Mouse (Mus musculus) forebrain, embryonic 16.5 days (tissue): ENCODE results near the gene Cacnb1. TPM values are rescaled to one million over a fixed set of nuclear protein-coding genes. Genes with fewer than 3 reads are reported as not detected.

Experiments
- ATAC-seq: fragments of 200-750 bp; cut with Nextera tagmentation; 2 replicates; pipeline ENCODE4 v1.8.0; 2017; ENCODE audit warnings: mild to moderate bottlenecking, moderate library complexity
- H3K27ac ChIP-seq: fragments of 300-500 bp; sonication (generic); 2 replicates; pipeline ENCODE4 v1.5.1; 2014; ENCODE audit warnings: low read length, control low read depth
- H3K27me3 ChIP-seq: fragments of 300-500 bp; sonication (generic); replicated peaks from 2 replicates; pipeline ENCODE4 v1.6.1; 2014; ENCODE audit warnings: low read length; ENCODE audit not compliant: control insufficient read depth, insufficient read depth
- H3K36me3 ChIP-seq: fragments of 300-500 bp; sonication (generic); 2 replicates; pipeline ENCODE4 v1.6.1; 2014; ENCODE audit not compliant: control insufficient read depth, insufficient read depth
- H3K4me1 ChIP-seq: fragments of 300-500 bp; sonication (generic); replicated peaks from 2 replicates; pipeline ENCODE4 v1.6.1; 2014; ENCODE audit warnings: low read length; ENCODE audit not compliant: control insufficient read depth, insufficient read depth
- H3K4me2 ChIP-seq: fragments of 300-500 bp; sonication (generic); 2 replicates; pipeline ENCODE4 v1.6.1; 2014; ENCODE audit warnings: mild to moderate bottlenecking, low read length, control low read depth
- H3K4me3 ChIP-seq: fragments of 300-500 bp; sonication (generic); replicated peaks from 2 replicates; pipeline ENCODE4 v1.5.1; 2014; ENCODE audit warnings: mild to moderate bottlenecking, low read length, control low read depth
- H3K9ac ChIP-seq: fragments of 300-500 bp; sonication (generic); replicated peaks from 2 replicates; pipeline ENCODE4 v1.6.1; 2014; ENCODE audit warnings: low read depth, low read length, control low read depth
- H3K9me3 ChIP-seq: fragments of 300-500 bp; sonication (generic); 2 replicates; pipeline ENCODE4 v1.6.1; 2016; ENCODE audit warnings: low read length; ENCODE audit not compliant: control insufficient read depth
- WGBS: fragments of 180-500 bp; shearing (Covaris S2); extraction: QIAGEN DNeasy Blood & Tissue Kit; methylation state at CpG from one replicate; pipeline ENCODE4 v1.1.7; 2014; 5-methylcytosine and 5-hydroxymethylcytosine counted together
- polyA plus RNA-seq: library from polyadenylated mRNA; unstranded; fragments of >200 nt; fragmentation: Nextera tagmentation; extraction: Ambion mirVana; gene quantifications from 2 replicates; pipeline ENCODE4 v1.2.1, GENCODE M21; 2015

Cacnb1 gene
- polyA plus RNA-seq, 1 experiment from 2014 or later, result 52.1 TPM

DNA sequence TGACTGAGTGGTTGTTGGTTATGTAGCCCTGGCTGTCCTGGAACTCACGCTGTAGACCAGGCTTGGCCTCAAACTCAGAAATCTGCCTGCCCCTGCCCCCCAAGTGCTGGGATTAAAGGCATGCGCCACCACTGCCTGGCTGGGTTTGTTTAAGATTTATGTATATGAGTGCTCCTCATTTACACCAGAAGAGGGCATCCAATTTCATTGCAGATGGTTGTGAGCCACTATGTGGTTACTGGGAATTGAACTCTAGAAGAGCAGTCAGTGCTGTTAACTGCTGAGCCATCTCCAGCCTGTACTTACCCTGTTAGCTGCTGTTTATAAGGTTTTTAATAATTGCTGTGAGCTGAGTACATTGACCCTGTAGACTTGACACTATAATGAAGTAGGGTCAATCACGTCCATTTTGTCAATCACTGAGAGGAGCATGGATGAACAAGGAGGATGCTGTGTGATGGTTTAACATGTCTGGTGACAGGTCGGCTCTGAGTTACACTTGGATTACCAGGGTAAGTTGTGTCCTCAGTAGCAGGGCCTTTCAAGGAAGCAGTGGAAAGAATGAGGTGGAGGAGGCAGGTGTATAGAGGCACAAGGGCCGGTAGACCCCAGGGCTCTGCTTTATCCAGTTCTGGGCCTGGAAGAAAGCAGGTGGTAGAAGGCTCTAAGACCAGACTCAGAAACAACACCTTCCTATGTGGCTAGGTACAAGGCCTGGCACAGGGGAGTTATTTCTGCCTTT is 8.0 kb upstream of the Cacnb1 start:
- no peak overlapping the region for H3K4me2 ChIP-seq
- no peak overlapping the region for H3K27ac ChIP-seq
- no peak for ATAC-seq
- peaks cover 24% of the 10 kb centered on the region for H3K4me1 ChIP-seq
- no peak overlapping the region for H3K4me3 ChIP-seq
- H3K27me3 ChIP-seq, result no peaks in the 10 kb centered on the region
- WGBS, result 50% methylated on average over 5 of the region's 5 CpGs
- no peaks in the 10 kb centered on the region for H3K9me3 ChIP-seq
- peaks cover 18% of the 10 kb centered on the region for H3K36me3 ChIP-seq
- no peak overlapping the region for H3K9ac ChIP-seq

DNA sequence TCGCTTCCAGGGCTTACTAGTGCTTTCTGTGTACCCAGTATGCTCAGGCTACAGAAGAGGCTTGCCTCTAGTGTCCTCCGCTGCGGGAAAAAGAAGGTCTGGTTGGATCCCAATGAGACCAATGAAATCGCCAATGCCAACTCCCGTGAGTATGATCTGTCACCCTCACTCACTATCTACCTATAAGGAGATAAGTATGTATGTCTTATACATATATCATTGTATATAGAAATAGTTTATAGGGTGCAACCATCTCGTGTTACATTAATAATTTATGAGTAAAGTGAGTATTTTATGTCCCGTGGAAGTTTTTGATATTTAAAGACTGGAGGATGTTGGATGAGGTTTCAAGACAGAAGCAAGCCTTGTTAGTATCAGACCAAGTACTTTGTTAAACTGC is 5.0 kb upstream of the Cacnb1 start:
- peaks cover 18% of the 10 kb centered on the region for H3K36me3 ChIP-seq
- H3K27me3 ChIP-seq, result no peaks in the 10 kb centered on the region
- peak overlapping the region; percentile 100 for H3K4me2 ChIP-seq
- no peaks in the 10 kb centered on the region for H3K9me3 ChIP-seq
- no peak for ATAC-seq
- peak overlapping the region; percentile 99 for H3K4me3 ChIP-seq
- H3K4me1 ChIP-seq, result peaks cover 22% of the 10 kb centered on the region
- peak overlapping the region; percentile 99 for H3K9ac ChIP-seq
- 25% methylated on average over 7 of the region's 7 CpGs for WGBS
- no peak overlapping the region for H3K27ac ChIP-seq

DNA sequence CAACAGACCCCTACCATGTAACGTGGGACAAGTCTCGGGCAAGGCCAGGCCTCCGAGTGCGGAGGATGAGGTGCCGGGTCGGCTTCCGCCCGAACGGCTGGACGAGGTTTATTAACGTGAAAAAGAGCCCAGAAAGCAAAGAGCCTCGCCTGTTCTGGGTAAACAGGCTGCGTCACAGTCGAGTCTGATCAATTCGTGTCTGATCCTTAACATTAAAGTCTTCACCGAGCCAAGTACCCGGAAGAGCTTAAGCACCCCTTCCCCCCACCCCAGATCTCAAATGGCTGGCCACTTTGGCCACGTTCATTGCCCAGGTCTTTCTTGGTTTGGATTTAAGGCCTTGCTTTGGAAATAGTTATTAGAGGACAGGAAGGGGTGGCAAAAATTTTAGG is 4.5 kb upstream of the Cacnb1 start:
- ATAC-seq, result no peak; the same call in 1 of the 2 replicates
- H3K36me3 ChIP-seq, result peaks cover 18% of the 10 kb centered on the region
- no peaks in the 10 kb centered on the region for H3K9me3 ChIP-seq
- peak overlapping the region; percentile 83 for H3K27ac ChIP-seq
- peak overlapping the region; percentile 99 for H3K9ac ChIP-seq
- no peaks in the 10 kb centered on the region for H3K27me3 ChIP-seq
- peak overlapping the region; percentile 100 for H3K4me2 ChIP-seq
- under 1% methylated on average over 18 of the region's 18 CpGs for WGBS
- peak overlapping the region; percentile 99 for H3K4me3 ChIP-seq
- H3K4me1 ChIP-seq, result peaks cover 22% of the 10 kb centered on the region

DNA sequence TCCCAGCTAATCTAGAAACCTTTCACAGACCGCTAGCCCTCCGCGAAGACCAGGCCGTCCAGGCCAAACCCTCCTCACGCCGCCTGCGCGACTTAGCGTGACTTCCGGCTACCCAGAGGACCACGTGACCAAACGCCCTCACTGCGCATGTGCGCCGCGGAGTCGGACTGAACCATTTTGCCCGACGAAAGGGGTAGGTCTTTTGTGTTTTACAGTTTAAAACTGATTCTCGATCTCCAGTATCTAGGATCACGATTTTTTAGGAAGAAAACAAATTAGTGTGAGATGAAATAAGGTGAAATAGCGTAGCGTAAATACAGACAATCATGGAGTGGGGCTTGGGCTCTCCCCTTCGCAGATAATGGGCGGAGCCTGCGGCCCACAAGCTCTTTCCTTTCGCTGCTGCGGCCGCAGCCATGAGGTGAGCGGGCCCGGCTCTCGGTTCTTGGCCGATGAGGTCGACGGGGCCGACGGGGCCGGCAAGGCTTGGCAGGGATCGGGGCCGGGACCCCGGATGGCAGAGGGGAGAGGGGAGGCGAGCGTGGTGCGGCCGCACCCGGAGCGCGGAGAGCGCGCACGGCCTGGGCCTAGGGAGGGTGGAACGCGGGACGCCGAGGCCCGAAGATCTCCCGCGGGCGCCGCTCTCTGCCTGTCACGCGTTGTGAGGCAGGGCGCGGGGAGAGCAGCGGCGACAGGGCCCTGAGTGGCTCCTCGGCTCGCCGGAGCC is 3.9 kb upstream of the Cacnb1 start, which contains the start of gene Rpl19:
Gene Rpl19 (plus strand): TSS at position 141 of the 727 bp plus-strand sequence.
- peak; percentile 72 for ATAC-seq
- H3K4me2 ChIP-seq, result peak within 1 kb of the TSS; percentile 100
- peaks cover 18% of the 10 kb centered on the region for H3K36me3 ChIP-seq
- H3K4me1 ChIP-seq, result peaks cover 20% of the 10 kb centered on the region
- WGBS, result under 1% methylated on average over 69 of the region's 69 CpGs
- H3K27ac ChIP-seq, result peak within 1 kb of the TSS; percentile 83
- peak within 1 kb of the TSS; percentile 99 for H3K9ac ChIP-seq
- no peaks in the 10 kb centered on the region for H3K9me3 ChIP-seq
- H3K27me3 ChIP-seq, result no peaks in the 10 kb centered on the region
- peak within 1 kb of the TSS; percentile 99 for H3K4me3 ChIP-seq

DNA sequence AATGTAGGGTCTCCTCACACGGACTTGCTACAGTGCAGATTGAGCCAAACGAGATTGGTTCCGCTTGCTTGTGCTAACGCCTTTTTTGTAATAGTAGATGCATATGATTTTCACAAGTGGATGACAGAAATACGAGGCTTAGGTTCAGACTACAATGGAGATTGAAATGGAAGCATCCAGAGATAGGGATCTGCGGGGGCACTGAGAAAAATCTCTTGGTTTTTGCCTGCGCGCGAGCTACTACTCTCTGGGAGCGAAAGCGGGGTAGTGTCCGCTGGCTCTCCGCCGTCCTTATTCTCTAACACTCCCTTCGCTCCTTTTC is 3.4 kb upstream of the Cacnb1 start:
- Histone ChIP-seq H3K9me3 (no peaks in the 10 kb centered on the region), H3K36me3 (peaks cover 17% of the 10 kb centered on the region), H3K9ac (peak overlapping the region; percentile 99), H3K27ac (peak overlapping the region; percentile 82), H3K4me2 (peak overlapping the region; percentile 100), H3K4me3 (peak overlapping the region; percentile 99), H3K4me1 (peaks cover 25% of the 10 kb centered on the region), H3K27me3 (no peaks in the 10 kb centered on the region)
- 5% methylated on average over 15 of the region's 15 CpGs for WGBS
- no peak; the same call in 1 of the 2 replicates for ATAC-seq

DNA sequence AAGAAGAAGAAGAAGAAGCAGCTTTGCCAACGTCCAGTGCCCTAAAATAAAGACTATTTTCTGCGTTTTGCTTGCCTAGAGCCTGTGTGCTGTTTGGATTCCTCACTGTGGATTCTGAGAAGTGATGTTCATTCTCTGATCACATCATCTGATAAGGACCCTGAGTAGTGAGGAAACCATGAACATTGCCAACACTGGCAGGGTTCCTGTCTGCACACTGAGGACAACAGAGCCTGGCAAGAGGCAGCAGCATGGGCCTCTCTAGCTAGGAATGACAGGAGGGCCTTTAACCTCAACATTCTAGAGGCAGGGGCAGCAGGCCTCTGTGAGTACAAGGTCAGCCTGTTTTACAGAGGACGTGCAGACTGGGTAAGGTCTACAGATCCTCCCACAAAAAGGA is 1.7 kb upstream of the Cacnb1 start:
- H3K4me3 ChIP-seq, result no peak overlapping the region
- H3K4me1 ChIP-seq, result peaks cover 41% of the 10 kb centered on the region
- no peaks in the 10 kb centered on the region for H3K27me3 ChIP-seq
- no peak overlapping the region for H3K27ac ChIP-seq
- 89% methylated on average over 3 of the region's 3 CpGs for WGBS
- H3K9ac ChIP-seq, result no peak overlapping the region
- no peak overlapping the region for H3K4me2 ChIP-seq
- no peaks in the 10 kb centered on the region for H3K9me3 ChIP-seq
- peaks cover 7% of the 10 kb centered on the region; the same call in 1 of the 2 replicates for H3K36me3 ChIP-seq
- ATAC-seq, result no peak

DNA sequence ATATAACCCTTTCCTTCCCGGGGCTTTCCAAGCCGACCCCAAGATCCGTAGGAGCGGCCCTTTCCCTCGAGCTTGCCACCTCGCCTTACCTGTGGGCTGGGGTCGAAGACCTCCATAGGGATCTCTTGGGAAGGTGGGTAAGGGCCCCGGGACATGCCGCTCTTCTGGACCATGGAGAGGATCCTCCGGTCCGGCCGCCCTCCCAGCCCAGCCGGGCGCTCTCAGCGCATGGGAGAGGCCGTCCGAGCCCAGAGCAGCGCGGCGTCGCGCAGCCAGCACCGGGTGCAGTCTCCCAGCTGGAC is 630 bp downstream of the Cacnb1 start:
- peak; percentile 29 for ATAC-seq
- peak overlapping the region; percentile 92 for H3K27ac ChIP-seq
- H3K4me1 ChIP-seq, result peaks cover 45% of the 10 kb centered on the region
- 0% methylated on average over 21 of the region's 23 CpGs for WGBS
- peaks cover 4% of the 10 kb centered on the region for H3K36me3 ChIP-seq
- peak overlapping the region; percentile 97 for H3K9ac ChIP-seq
- H3K4me3 ChIP-seq, result peak overlapping the region; percentile 94
- H3K4me2 ChIP-seq, result peak overlapping the region; percentile 89
- no peaks in the 10 kb centered on the region for H3K27me3 ChIP-seq
- H3K9me3 ChIP-seq, result no peaks in the 10 kb centered on the region

DNA sequence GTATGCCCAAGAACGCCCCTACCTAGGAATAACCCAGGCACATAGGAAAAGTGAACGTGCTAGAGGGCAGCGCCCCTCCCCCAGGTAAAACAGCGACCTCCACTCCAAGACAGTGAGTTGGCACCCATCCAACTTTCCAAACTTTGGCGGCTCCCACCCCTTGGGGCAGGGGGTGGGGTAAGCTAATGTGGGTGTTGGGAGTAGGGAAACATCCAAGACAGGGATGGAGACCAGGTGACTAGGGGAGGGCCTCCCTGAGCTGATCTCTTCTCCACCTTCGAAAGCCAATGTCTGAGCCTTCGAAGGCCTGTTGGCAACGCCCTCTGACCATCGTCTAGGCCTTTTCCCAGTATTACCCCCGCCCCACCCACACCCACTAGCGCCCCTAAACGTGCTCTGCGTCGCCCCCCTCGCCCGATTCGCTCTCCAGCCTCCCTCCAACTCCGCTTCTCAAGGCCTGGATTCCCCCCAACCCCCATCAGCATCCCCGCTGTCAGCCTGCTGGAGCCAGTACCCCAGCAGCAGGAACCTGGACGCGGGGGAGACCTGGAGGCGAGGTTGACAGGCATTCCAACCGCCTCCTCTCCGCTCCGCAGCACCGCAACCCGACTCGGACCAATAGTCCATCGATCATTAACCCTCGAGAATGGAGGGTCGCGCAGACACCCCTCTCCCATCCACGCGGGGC is 1.1 kb downstream of the Cacnb1 start:
- Histone ChIP-seq H3K4me2 (peak overlapping the region; percentile 89), H3K27ac (peak overlapping the region; percentile 92), H3K9ac (peak overlapping the region; percentile 97), H3K9me3 (no peaks in the 10 kb centered on the region), H3K36me3 (peaks cover 4% of the 10 kb centered on the region), H3K4me3 (peak overlapping the region; percentile 94), H3K4me1 (peaks cover 45% of the 10 kb centered on the region), H3K27me3 (no peaks in the 10 kb centered on the region)
- WGBS, result 3% methylated on average over 32 of the region's 34 CpGs
- peak; percentile 3; the same call in 1 of the 2 replicates for ATAC-seq

DNA sequence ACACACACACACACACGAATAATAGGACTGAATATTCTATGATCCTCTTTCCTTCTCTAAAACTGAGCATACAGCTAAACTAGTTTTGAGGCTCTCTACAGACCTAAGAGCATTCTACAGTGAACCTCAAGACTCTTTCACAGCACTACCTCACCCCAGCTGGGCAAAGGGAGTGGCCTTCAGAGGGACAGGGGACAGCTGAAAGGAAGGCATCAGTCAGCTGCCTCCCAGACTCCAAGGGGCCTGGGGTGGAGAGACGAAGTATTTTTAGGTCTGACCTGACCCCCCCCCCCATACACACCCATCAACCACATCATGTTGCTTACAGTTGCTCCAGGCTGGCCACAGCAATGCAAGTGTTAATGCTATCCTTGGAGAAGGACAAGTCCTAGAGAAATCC is 1.7 kb downstream of the Cacnb1 start:
- H3K27ac ChIP-seq, result no peak overlapping the region
- 42% methylated on average over 2 of the region's 2 CpGs for WGBS
- no peak for ATAC-seq
- no peaks in the 10 kb centered on the region for H3K9me3 ChIP-seq
- H3K9ac ChIP-seq, result peak overlapping the region; percentile 97
- no peaks in the 10 kb centered on the region for H3K27me3 ChIP-seq
- peak overlapping the region; percentile 89 for H3K4me2 ChIP-seq
- H3K4me1 ChIP-seq, result peaks cover 45% of the 10 kb centered on the region
- H3K36me3 ChIP-seq, result peaks cover 5% of the 10 kb centered on the region
- H3K4me3 ChIP-seq, result peak overlapping the region; percentile 94
